Mouse (Mus musculus): ENCODE results near the gene Sycp1. TPM values are rescaled to one million over a fixed set of nuclear protein-coding genes. Genes with fewer than 3 reads are reported as not detected.

Gene Sycp1
- polyA plus RNA-seq (2015; fragmentation: Illumina TruSeq; extraction: RNeasy Lipid Tissue Mini Kit (QIAGEN cat#74804); ENCODE audit: insufficient read depth, low replicate concordance): not detected

GRCm38 (mm10) chr3:102935451-102936354 is at the start of gene Sycp1:
TSS of gene Sycp1 (minus strand) at chr3:102936100.

GRCm38 (mm10) chr3:102964033-102964432 is 28.1 kb upstream of the Sycp1 start, which contains the start of gene Nr1h5:
TSS of gene Nr1h5 (minus strand) at chr3:102964133.

DNA sequence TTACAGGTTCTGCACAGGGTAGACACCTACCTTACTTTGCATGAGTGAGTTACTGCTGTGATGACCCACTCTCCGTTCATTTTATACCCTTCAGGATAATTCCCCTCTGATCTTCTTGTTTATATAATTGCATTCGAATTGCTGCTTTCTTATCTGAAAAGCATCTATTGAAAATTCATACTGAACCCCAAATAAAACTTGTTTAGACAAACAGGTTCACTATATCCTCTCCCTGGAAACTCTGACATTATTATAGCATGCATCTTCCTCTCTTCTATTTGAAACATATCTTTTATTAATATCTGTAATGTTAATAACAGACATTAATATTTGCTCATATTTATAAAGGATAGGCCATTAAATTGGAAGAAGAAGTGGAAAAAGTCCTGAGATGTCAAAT is 153.3 kb downstream of the Sycp1 start, which contains the start of gene Tshb:
TSS of gene Tshb (minus strand) at position 101 of the 400 bp plus-strand sequence.

Other genes with a start within 250 kb of the Sycp1 start
- 16.5 TPM for gene Tspan2, start 201.6 kb downstream of the Sycp1 start, polyA plus RNA-seq (2015; fragmentation: Illumina TruSeq; extraction: RNeasy Lipid Tissue Mini Kit (QIAGEN cat#74804); ENCODE audit: insufficient read depth, low replicate concordance)
- not detected for gene Tshb, start 153.4 kb downstream of the Sycp1 start, polyA plus RNA-seq (2015; fragmentation: Illumina TruSeq; extraction: RNeasy Lipid Tissue Mini Kit (QIAGEN cat#74804); ENCODE audit: insufficient read depth, low replicate concordance)
- not detected for gene Nr1h5, start 28.0 kb upstream of the Sycp1 start, polyA plus RNA-seq (2015; fragmentation: Illumina TruSeq; extraction: RNeasy Lipid Tissue Mini Kit (QIAGEN cat#74804); ENCODE audit: insufficient read depth, low replicate concordance)
- gene Sike1, start 59.6 kb upstream of the Sycp1 start, polyA plus RNA-seq (2015; fragmentation: Illumina TruSeq; extraction: RNeasy Lipid Tissue Mini Kit (QIAGEN cat#74804); ENCODE audit: insufficient read depth, low replicate concordance): 93.6 TPM
- gene Csde1, start 84.3 kb upstream of the Sycp1 start, polyA plus RNA-seq (2015; fragmentation: Illumina TruSeq; extraction: RNeasy Lipid Tissue Mini Kit (QIAGEN cat#74804); ENCODE audit: insufficient read depth, low replicate concordance): 337 TPM
- 97.2 TPM for gene Nras, start 122.2 kb upstream of the Sycp1 start, polyA plus RNA-seq (2015; fragmentation: Illumina TruSeq; extraction: RNeasy Lipid Tissue Mini Kit (QIAGEN cat#74804); ENCODE audit: insufficient read depth, low replicate concordance)
- 4.2 TPM for gene Ampd1, start 137.9 kb upstream of the Sycp1 start, polyA plus RNA-seq (2015; fragmentation: Illumina TruSeq; extraction: RNeasy Lipid Tissue Mini Kit (QIAGEN cat#74804); ENCODE audit: insufficient read depth, low replicate concordance)
- gene Dennd2c, start 166.5 kb upstream of the Sycp1 start, polyA plus RNA-seq (2015; fragmentation: Illumina TruSeq; extraction: RNeasy Lipid Tissue Mini Kit (QIAGEN cat#74804); ENCODE audit: insufficient read depth, low replicate concordance): 3.1 TPM
- 110 TPM for gene Bcas2, start 235.6 kb upstream of the Sycp1 start, polyA plus RNA-seq (2015; fragmentation: Illumina TruSeq; extraction: RNeasy Lipid Tissue Mini Kit (QIAGEN cat#74804); ENCODE audit: insufficient read depth, low replicate concordance)